Mouse (Mus musculus): Measurements from ENCODE around the gene Ggcx. TPM values are rescaled to one million over a fixed set of nuclear protein-coding genes. Genes with fewer than 3 reads are reported as not detected.
A peak's percentile ranks its signal among the peaks of the same experiment; 100 is the strongest.
"Not testable (repeated sequence)": the region's sequence is repeated elsewhere in the genome, so short reads cannot be mapped to it uniquely, and the experiment has no call there.

Gene Ggcx
- polyA plus RNA-seq, 1 experiment from 2014 or later = 13.8 TPM

DNA sequence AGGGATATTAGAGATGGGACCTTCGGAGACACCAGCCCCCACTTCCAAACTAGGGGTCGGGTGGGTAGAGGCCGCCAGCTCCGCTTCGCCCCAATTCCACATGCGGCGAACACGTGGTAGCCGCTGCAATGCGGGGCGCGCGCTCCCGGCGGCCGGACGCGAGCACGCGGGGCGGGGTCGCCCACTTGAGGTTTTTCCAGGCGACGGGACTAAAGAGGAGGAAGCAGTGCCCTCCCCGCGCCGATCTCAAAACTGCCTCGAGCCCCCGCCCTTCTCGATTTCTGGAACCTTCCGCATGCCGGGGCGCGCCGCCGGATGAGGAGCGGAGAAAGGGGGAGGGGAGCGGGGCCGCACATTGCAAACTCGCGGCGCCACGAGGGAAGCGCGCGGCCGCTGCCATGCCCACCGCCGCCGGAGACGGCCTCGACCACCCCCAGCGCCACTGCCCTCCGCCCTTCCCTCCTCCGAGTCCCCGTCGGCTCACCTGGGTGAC lies 24.8 kb downstream of the Ggcx start:
- Histone ChIP-seq H3K9me3 (replicated peaks) (no peaks in the 10 kb centered on the region), H3K4me2 (peak overlapping the region; percentile 74), H3K27me3 (no peaks in the 10 kb centered on the region), H3K36me3 (ENCODE audit: poor library complexity, severe bottlenecking) (peaks cover 36% of the 10 kb centered on the region), H3K4me1 (peaks cover 44% of the 10 kb centered on the region), H3K27ac (peak overlapping the region; percentile 96), H3K9ac (peak overlapping the region; percentile 100), H3K4me3 (peak overlapping the region; percentile 95)
- peak; percentile 21 for ATAC-seq
- under 1% methylated on average over 57 of the region's 57 CpGs for WGBS

DNA sequence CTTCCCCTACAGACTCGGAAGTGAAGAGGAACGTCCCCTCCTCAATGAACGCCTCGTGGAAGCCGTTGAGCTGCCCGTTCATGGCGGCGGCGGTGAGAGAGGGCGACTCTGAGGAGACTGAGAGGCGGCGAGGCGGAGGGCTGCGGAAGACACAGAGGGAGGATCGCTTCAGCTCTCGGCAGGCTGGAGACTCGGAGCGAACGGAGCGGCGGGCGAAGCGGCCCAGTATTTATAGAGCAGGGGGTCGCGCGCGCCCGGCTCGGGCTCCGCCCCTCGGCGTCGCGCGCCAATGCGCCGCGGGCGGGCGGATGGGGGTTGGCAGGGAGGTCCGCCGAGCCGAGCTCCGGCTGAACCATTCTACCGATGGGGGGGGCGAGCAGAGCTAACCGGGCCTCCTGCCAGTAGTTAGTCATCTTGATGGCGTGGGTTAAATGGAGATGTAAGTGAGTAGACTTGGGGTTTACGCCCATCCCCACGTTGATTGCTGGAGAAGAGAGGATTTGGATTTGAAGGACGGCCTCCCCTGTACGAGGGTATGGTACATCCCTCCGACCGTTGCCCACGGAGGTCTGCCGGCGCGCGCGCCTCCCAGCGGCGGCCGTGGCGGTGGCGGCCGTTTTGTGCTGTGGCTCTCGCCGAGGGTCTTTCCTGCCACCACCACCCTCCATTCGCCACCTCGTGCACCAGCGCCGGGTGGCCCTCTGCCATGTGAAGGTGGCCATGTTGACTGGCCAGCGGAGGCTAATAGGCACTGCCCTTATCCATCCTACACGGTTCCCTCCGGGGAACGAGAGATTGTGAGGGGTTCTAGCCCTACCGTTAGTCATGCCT lies 25.5 kb downstream of the Ggcx start, which contains the start of gene Mat2a:
Mat2a (minus strand) TSS at position 204 of the 831 bp plus-strand sequence.
- Histone ChIP-seq H3K4me1 (peaks cover 44% of the 10 kb centered on the region), H3K27ac (peak within 1 kb of the TSS; percentile 96), H3K9me3 (replicated peaks) (no peaks in the 10 kb centered on the region), H3K4me2 (peak within 1 kb of the TSS; percentile 74), H3K36me3 (ENCODE audit: poor library complexity, severe bottlenecking) (peaks cover 30% of the 10 kb centered on the region), H3K9ac (peak within 1 kb of the TSS; percentile 100), H3K27me3 (no peaks in the 10 kb centered on the region), H3K4me3 (peak within 1 kb of the TSS; percentile 95)
- ATAC-seq = peak; percentile 94
- WGBS = under 1% methylated on average over 73 of the region's 77 CpGs

DNA sequence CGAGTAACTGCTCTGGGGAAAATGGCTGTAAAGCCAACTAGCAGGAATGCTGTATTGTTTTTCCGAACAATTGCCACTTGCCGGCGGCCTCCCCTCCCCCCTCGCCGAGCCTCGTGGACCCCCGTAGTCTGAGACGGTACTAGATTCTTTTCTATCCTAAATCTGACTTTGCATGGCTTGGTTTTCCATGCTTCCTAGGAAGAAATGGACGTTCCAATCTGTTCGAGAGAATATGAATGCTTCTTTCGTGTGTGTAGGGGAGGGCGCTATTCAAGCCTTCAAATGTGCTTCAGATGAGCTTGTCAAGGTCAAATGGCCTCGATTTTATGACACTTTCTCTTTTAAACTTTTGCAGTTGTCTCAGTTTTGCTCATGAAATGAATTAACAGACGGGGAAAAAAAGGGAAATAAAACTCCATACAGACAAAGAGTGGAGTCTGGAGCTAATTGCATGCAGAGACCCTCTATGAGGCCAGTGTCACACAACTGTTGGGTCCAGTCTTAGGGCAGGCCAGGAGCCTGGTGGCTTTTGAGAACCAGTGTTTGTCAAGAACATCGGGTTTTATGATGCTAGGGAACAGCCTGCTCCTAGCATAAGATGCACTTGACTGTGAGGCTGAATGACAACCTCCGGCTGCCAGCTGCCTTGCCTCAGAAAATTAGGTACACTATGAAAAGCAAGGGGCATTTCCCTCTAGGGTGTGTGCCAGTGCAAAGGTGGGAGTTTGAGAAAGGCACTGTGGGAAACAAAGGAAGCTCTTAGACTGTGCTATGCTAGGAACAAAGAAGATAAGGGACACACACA lies 26.3 kb downstream of the Ggcx start:
- no peaks in the 10 kb centered on the region for H3K27me3 ChIP-seq
- H3K36me3 ChIP-seq (ENCODE audit: poor library complexity, severe bottlenecking) = peaks cover 22% of the 10 kb centered on the region
- H3K9ac ChIP-seq = peak overlapping the region; percentile 100
- peak overlapping the region; percentile 96 for H3K27ac ChIP-seq
- no peaks in the 10 kb centered on the region for H3K9me3 ChIP-seq (replicated peaks)
- H3K4me1 ChIP-seq = peaks cover 40% of the 10 kb centered on the region
- WGBS = 6% methylated on average over 17 of the region's 17 CpGs
- ATAC-seq = peak; percentile 1; the same call in 1 of the 2 replicates
- peak overlapping the region; percentile 95 for H3K4me3 ChIP-seq
- peak overlapping the region; percentile 74 for H3K4me2 ChIP-seq

GRCm38 (mm10) chr6:72442921-72443604 lies 29.0 kb downstream of the Ggcx start:
- H3K4me3 ChIP-seq = no peak overlapping the region
- H3K9me3 ChIP-seq (replicated peaks) = no peaks in the 10 kb centered on the region
- no peak overlapping the region for H3K27ac ChIP-seq
- H3K4me1 ChIP-seq = peaks cover 14% of the 10 kb centered on the region
- ATAC-seq = no peak
- no peaks in the 10 kb centered on the region for H3K36me3 ChIP-seq (ENCODE audit: poor library complexity, severe bottlenecking)
- no peak overlapping the region for H3K4me2 ChIP-seq
- H3K9ac ChIP-seq = no peak overlapping the region
- no peaks in the 10 kb centered on the region for H3K27me3 ChIP-seq
- WGBS = 88% methylated on average over 1 of the region's 1 CpGs

GRCm38 (mm10) chr6:72445011-72445410 lies 30.9 kb downstream of the Ggcx start:
- Histone ChIP-seq H3K9me3 (replicated peaks) (no peaks in the 10 kb centered on the region), H3K4me2 (no peak overlapping the region), H3K36me3 (ENCODE audit: poor library complexity, severe bottlenecking) (no peaks in the 10 kb centered on the region), H3K27me3 (no peaks in the 10 kb centered on the region), H3K4me1 (peaks cover 12% of the 10 kb centered on the region), H3K4me3 (no peak overlapping the region), H3K9ac (no peak overlapping the region), H3K27ac (no peak overlapping the region)
- ATAC-seq = no peak

DNA sequence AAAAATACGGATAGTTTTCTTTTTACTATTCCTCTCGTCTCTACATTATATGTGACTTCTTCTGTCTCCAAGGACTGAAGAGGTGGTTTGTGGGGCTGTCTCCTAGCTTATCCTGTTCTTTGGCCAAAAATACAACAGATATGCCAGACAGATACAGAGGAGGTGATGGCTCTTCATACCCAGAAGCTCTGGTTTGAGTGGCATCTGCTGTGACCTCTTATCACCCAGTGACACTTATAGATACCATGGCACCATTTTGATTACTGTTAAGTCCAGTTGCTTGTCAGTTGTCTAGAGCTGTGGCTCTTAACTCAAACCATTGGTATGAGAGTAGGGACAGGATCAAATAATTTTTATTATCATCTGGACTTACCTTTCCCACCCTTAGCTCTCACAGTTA lies 33.4 kb downstream of the Ggcx start:
- H3K27me3 ChIP-seq = no peaks in the 10 kb centered on the region
- no peak overlapping the region for H3K4me3 ChIP-seq
- no peaks in the 10 kb centered on the region for H3K9me3 ChIP-seq (replicated peaks)
- no peaks in the 10 kb centered on the region for H3K36me3 ChIP-seq (ENCODE audit: poor library complexity, severe bottlenecking)
- H3K9ac ChIP-seq = no peak overlapping the region
- H3K4me2 ChIP-seq = no peak overlapping the region
- WGBS = 90% methylated on average over 2 of the region's 2 CpGs
- ATAC-seq = no peak
- no peaks in the 10 kb centered on the region for H3K4me1 ChIP-seq
- H3K27ac ChIP-seq = no peak overlapping the region

- whole genome bisulfite sequencing = 65% methylated on average over 2 of the region's 2 CpGs
- H3K36me3 ChIP-seq (ENCODE audit: poor library complexity, severe bottlenecking); ATAC-seq; H3K4me2 ChIP-seq; H3K9ac ChIP-seq; H3K4me1 ChIP-seq; H3K4me3 ChIP-seq; H3K27me3 ChIP-seq; H3K27ac ChIP-seq; H3K9me3 ChIP-seq (replicated peaks): not testable (repeated sequence)
Measured at GRCm38 (mm10) chr6:72451778-72452177, 37.7 kb downstream of the Ggcx start.

- Histone ChIP-seq H3K4me2 (no peak overlapping the region), H3K27ac (no peak overlapping the region), H3K4me3 (no peak overlapping the region), H3K9me3 (replicated peaks) (no peaks in the 10 kb centered on the region), H3K4me1 (no peaks in the 10 kb centered on the region), H3K36me3 (ENCODE audit: poor library complexity, severe bottlenecking) (no peaks in the 10 kb centered on the region), H3K27me3 (no peaks in the 10 kb centered on the region), H3K9ac (no peak overlapping the region)
- ATAC-seq = no peak
- whole genome bisulfite sequencing = 75% methylated on average over 2 of the region's 2 CpGs
Measured at GRCm38 (mm10) chr6:72452329-72452728, 38.2 kb downstream of the Ggcx start.

- no peak overlapping the region for H3K27ac ChIP-seq
- H3K4me3 ChIP-seq = no peak overlapping the region
- H3K36me3 ChIP-seq (ENCODE audit: poor library complexity, severe bottlenecking) = no peaks in the 10 kb centered on the region
- ATAC-seq = no peak
- H3K9ac ChIP-seq = no peak overlapping the region
- no peaks in the 10 kb centered on the region for H3K9me3 ChIP-seq (replicated peaks)
- 71% methylated on average over 3 of the region's 3 CpGs for WGBS
- H3K4me2 ChIP-seq = no peak overlapping the region
- no peaks in the 10 kb centered on the region for H3K27me3 ChIP-seq
- no peaks in the 10 kb centered on the region for H3K4me1 ChIP-seq
Measured at GRCm38 (mm10) chr6:72453578-72453977, 39.5 kb downstream of the Ggcx start.

DNA sequence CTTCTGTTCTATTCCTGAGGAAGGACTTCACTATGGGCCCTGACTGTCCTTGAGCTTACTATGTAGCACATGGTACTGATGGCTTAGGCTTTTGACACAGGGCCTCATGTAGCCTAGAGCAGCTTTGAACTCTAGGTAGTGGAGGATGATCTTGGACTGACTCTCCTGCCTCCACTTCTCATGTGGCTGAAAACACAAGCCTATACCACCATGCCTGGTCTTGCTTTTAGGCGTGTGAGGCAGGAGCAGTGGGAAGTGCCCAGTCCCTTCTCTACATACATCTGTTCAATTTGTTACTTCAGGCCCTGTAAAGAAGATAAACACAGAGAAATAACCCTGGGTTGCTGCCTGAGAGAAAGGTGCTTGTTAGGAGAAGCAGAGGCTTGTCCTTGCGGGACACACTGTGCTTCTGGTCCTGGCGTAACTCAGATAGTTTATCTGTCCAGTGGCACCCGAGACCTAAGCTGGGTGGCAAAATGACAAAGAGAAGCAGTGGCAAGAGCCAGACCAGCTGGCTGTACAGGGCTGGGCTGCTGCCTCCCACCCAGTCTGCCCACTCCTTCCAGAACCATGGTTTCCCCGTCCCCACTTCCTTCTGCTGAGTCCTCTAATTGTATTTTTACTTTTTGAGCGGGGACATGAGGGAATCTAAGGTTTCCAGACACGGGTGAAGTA lies 40.1 kb downstream of the Ggcx start:
- Histone ChIP-seq H3K4me3 (no peak overlapping the region), H3K4me1 (no peaks in the 10 kb centered on the region), H3K27me3 (no peaks in the 10 kb centered on the region), H3K27ac (no peak overlapping the region), H3K9me3 (replicated peaks) (no peaks in the 10 kb centered on the region), H3K36me3 (ENCODE audit: poor library complexity, severe bottlenecking) (no peaks in the 10 kb centered on the region), H3K4me2 (no peak overlapping the region), H3K9ac (no peak overlapping the region)
- WGBS = 83% methylated on average over 7 of the region's 7 CpGs
- no peak for ATAC-seq

GRCm38 (mm10) chr6:72454833-72455373 lies 40.8 kb downstream of the Ggcx start:
- no peaks in the 10 kb centered on the region for H3K4me1 ChIP-seq
- no peak overlapping the region for H3K27ac ChIP-seq
- ATAC-seq = no peak
- no peaks in the 10 kb centered on the region for H3K36me3 ChIP-seq (ENCODE audit: poor library complexity, severe bottlenecking)
- 59% methylated on average over 7 of the region's 7 CpGs for WGBS
- no peak overlapping the region for H3K9ac ChIP-seq
- H3K27me3 ChIP-seq = no peaks in the 10 kb centered on the region
- no peaks in the 10 kb centered on the region for H3K9me3 ChIP-seq (replicated peaks)
- H3K4me2 ChIP-seq = no peak overlapping the region
- H3K4me3 ChIP-seq = no peak overlapping the region

Measured in forebrain, embryonic 13.5 days (tissue).